11 mouse cellular contexts compared by ENCODE assay signal in the genomic region with DNA sequence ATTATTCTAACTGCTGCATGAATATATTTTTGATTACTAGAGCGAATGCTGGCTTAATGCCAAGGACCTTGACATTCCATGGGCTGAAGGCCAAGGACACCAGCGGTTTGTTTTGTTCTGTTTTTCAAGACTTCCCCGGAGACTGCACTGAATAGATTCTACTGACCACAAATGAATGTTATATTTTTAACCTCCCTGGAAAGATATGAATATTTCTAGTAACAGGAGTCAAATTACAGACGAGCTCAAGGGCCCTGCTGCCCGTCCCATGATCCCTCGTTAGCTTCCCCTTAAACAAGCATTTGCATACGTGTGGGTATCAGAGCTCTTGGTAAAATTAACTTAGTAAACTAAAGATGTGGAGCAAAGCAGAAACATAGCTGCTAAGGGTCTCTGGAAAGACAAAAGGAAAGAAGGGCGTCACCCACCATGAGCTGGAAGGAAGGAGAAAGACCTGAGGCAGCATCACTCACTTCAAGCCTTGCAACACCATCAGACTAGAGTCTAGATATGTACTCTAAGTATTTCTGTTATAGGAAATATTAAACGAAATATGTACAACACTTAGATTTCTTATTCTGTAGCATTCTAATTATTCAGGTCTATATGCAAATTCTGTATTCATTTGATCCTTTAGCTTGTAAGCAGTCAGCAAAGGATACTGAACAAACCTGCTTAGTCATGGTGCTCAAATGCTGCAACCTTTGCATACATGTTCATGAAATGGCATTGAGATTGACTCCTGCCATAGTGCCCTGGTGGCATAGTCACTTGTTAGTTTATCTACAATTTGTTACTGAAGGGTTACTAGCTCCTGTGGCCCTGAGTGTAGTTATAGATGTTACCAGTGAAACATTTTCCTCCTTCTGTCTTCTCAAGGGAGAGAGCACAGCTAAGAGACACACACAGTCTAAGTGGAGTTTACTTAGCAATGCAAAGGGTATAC. TPM values are rescaled to one million over a fixed set of nuclear protein-coding genes. Genes with fewer than 3 reads are reported as not detected.
DNase-seq lines count a peak whose midpoint lies in the region; ATAC-seq lines count a peak whose summit lies in the region.
"Had no signal": no experiment of that assay in that cellular context is flagged by ENCODE, and none has a peak within 500 bp of the region (broad histone marks: within the 10 kb centered on the region; RNA-seq: fewer than 3 reads in every experiment).

No protein-coding gene starts in this region.

- no peak overlapping the region for H3K9ac ChIP-seq in forebrain, embryonic 14.5 days (ENCODE audit: low read length)

- H3K4me1 ChIP-seq in forebrain, embryonic 14.5 days (ENCODE audit: control insufficient read depth, insufficient read depth, low read length) = no peaks in the 10 kb centered on the region
- no peaks in the 10 kb centered on the region for H3K4me1 ChIP-seq in forebrain, embryonic 10.5 days

- DNase-seq in forebrain, embryonic 14.5 days (ENCODE audit: low spot score) = peak; percentile 50
- no peak for DNase-seq in forebrain, embryonic 10.5 days (ENCODE audit: extremely low spot score, low spot score)
- peak; percentile 85 for DNase-seq in 416B (ENCODE audit: low read depth)
- DNase-seq in kidney, postnatal 14 days = peak; percentile 47
- no peak for DNase-seq in cerebellum, adult 11 months
- DNase-seq in right cerebral cortex, postnatal 4 days = no peak
- no peak for DNase-seq in spleen, adult 18-20 months
- DNase-seq: cerebellum, adult 9-11 months; gastrocnemius, postnatal 36 days; liver had no signal

- no peak for ATAC-seq in forebrain, embryonic 14.5 days
- ATAC-seq in erythroid progenitor cell, adult 5-6 weeks (replicated peaks; ENCODE audit: low FRiP score, poor library complexity, severe bottlenecking) = peak; percentile 83

- peaks cover 4% of the 10 kb centered on the region; the same call in 1 of the 2 replicates for H3K9me3 ChIP-seq in forebrain, embryonic 14.5 days (replicated peaks; ENCODE audit: control insufficient read depth, low read length)
- peaks cover 7% of the 10 kb centered on the region for H3K9me3 ChIP-seq in forebrain, embryonic 10.5 days

- H3K4me3 ChIP-seq in forebrain, embryonic 14.5 days (ENCODE audit: low read depth, low read length) = no peak overlapping the region
- no peak overlapping the region for H3K4me3 ChIP-seq in forebrain, embryonic 10.5 days

- H3K27me3 ChIP-seq in forebrain, embryonic 14.5 days (replicated peaks; ENCODE audit: control insufficient read depth, insufficient read depth, low read length) = no peaks in the 10 kb centered on the region
- H3K27me3 ChIP-seq in forebrain, embryonic 10.5 days (ENCODE audit: poor library complexity, severe bottlenecking) = no peaks in the 10 kb centered on the region

- 23% methylated on average over 9 of the region's 9 CpGs for WGBS in forebrain, embryonic 14.5 days
- 85% methylated on average over 9 of the region's 9 CpGs for WGBS in forebrain, embryonic 10.5 days

- H3K36me3 ChIP-seq in forebrain, embryonic 14.5 days (ENCODE audit: control insufficient read depth, insufficient read depth, low read length) = no peaks in the 10 kb centered on the region
- H3K36me3 ChIP-seq in forebrain, embryonic 10.5 days (replicated peaks) = no peaks in the 10 kb centered on the region

- H3K4me2 ChIP-seq in forebrain, embryonic 14.5 days (ENCODE audit: low read length) = no peak overlapping the region

- H3K27ac ChIP-seq in forebrain, embryonic 14.5 days (ENCODE audit: low read depth, low read length) = peak overlapping the region; percentile 6; the same call in 1 of the 2 replicates
- H3K27ac ChIP-seq in forebrain, embryonic 10.5 days = no peak overlapping the region

RNA-seq across cellular contexts. Expression of a gene that starts 23.0 kb away (rescaled TPM):
- polyA plus RNA-seq in forebrain, embryonic 14.5 days (2014; fragmentation: Nextera tagmentation; extraction: Ambion mirVana) = 38.2 and 46.2 TPM in 2 replicates
- 28.1 and 29.0 TPM in 2 replicates for polyA plus RNA-seq in forebrain, embryonic 10.5 days (2016; fragmentation: Nextera tagmentation; extraction: Ambion mirVana)
- 145 and 170 TPM in 2 replicates for total RNA-seq in erythroid progenitor cell, adult 5-6 weeks (2015; ENCODE audit: low replicate concordance)
- 145 and 177 TPM in 2 replicates for total RNA-seq in erythroid progenitor cell, adult 5-6 weeks (2017; ENCODE audit: low replicate concordance)

RNA-seq across cellular contexts. Expression of a gene that starts 46.9 kb away (rescaled TPM):
- polyA plus RNA-seq in forebrain, embryonic 14.5 days (2014; fragmentation: Nextera tagmentation; extraction: Ambion mirVana) = 184 and 217 TPM in 2 replicates
- 87.1 and 88.5 TPM in 2 replicates for polyA plus RNA-seq in forebrain, embryonic 10.5 days (2016; fragmentation: Nextera tagmentation; extraction: Ambion mirVana)
- 79.3 and 83.4 TPM in 2 replicates for total RNA-seq in erythroid progenitor cell, adult 5-6 weeks (2015; ENCODE audit: low replicate concordance)
- total RNA-seq in erythroid progenitor cell, adult 5-6 weeks (2017; ENCODE audit: low replicate concordance) = 56.4 and 71.6 TPM in 2 replicates

Comparison
In these comparisons a context has a peak if more than half of its experiments do, and no peak if none do; other contexts are left out.
1. DNase-seq: peak in forebrain, embryonic 14.5 days (single experiment), 416B (single experiment) and kidney, postnatal 14 days (single experiment); none in forebrain, embryonic 10.5 days (single experiment), cerebellum, adult 11 months (single experiment), right cerebral cortex, postnatal 4 days (single experiment) and spleen, adult 18-20 months (0 of 2).